Mouse (Mus musculus) large intestine, adult 2 months (tissue): ENCODE data around the gene Ankrd34a. TPM values are rescaled to one million over a fixed set of nuclear protein-coding genes. Genes with fewer than 3 reads are reported as not detected.

ENCODE experiments used
- polyA plus RNA-seq: library from polyadenylated mRNA; depleted of rRNA; stranded (reverse); fragments of >200 nt; gene quantifications from 2 replicates; pipeline ENCODE4 v1.2.3, GENCODE M21; 2012; rRNA removed

Ankrd34a gene
- polyA plus RNA-seq, 1 experiment = 0.45 TPM

Other genes starting within 250 kb of the Ankrd34a start
- not detected in 2 replicates for gene BC107364, start 144.3 kb upstream of the Ankrd34a start, polyA plus RNA-seq
- gene Hfe2, start 71.5 kb upstream of the Ankrd34a start, polyA plus RNA-seq = 0.05 TPM in 1 of 2 replicates, not detected in the other
- 325 and 536 TPM in 2 replicates for gene Txnip, start 38.7 kb upstream of the Ankrd34a start, polyA plus RNA-seq
- gene Gm16253, start 19.7 kb upstream of the Ankrd34a start, polyA plus RNA-seq = not detected in 2 replicates
- 7.5 and 8.0 TPM in 2 replicates for gene Polr3gl, start 2.5 kb upstream of the Ankrd34a start, polyA plus RNA-seq
- 6.9 and 7.5 TPM in 2 replicates for gene Lix1l, start 4.5 kb downstream of the Ankrd34a start, polyA plus RNA-seq
- gene Rbm8a, start 33.3 kb downstream of the Ankrd34a start, polyA plus RNA-seq = 12.1 and 18.2 TPM in 2 replicates
- 31.4 and 36.6 TPM in 2 replicates for gene Pex11b, start 38.7 kb downstream of the Ankrd34a start, polyA plus RNA-seq
- gene Gm42957, start 38.8 kb downstream of the Ankrd34a start, polyA plus RNA-seq = 0.07 and 0.14 TPM in 2 replicates
- gene Itga10, start 48.9 kb downstream of the Ankrd34a start, polyA plus RNA-seq = 1.3 and 1.6 TPM in 2 replicates
- 0.43 and 0.66 TPM in 2 replicates for gene Ankrd35, start 73.5 kb downstream of the Ankrd34a start, polyA plus RNA-seq
- gene Pias3, start 99.7 kb downstream of the Ankrd34a start, polyA plus RNA-seq = 17.5 and 23.4 TPM in 2 replicates
- 1.8 and 2.8 TPM in 2 replicates for gene Nudt17, start 111.9 kb downstream of the Ankrd34a start, polyA plus RNA-seq
- 46.2 and 63.9 TPM in 2 replicates for gene Polr3c, start 131.0 kb downstream of the Ankrd34a start, polyA plus RNA-seq
- gene Rnf115, start 131.0 kb downstream of the Ankrd34a start, polyA plus RNA-seq = 21.2 and 30.1 TPM in 2 replicates
- gene Pdzk1, start 232.6 kb downstream of the Ankrd34a start, polyA plus RNA-seq = 42.7 and 83.0 TPM in 2 replicates
- gene Cd160, start 232.7 kb downstream of the Ankrd34a start, polyA plus RNA-seq = 4.2 and 5.2 TPM in 2 replicates